13 mouse cellular contexts compared by ENCODE assay signal in genomic region chr8:72469243-72469642, GRCm38 (mm10).
"Had no signal": no experiment of that assay in that cellular context is flagged by ENCODE, and none has a peak within 500 bp of the region (broad histone marks: within the 10 kb centered on the region; RNA-seq: fewer than 3 reads in every experiment).

No protein-coding gene starts in this region.

- H3K9ac ChIP-seq: limb, embryonic 12.5 days; liver, embryonic 13.5 days; midbrain, embryonic 13.5 days; neural tube, embryonic 15.5 days had no signal

- H3K27ac ChIP-seq: kidney, postnatal 0 days; layer of hippocampus, adult 2 months; limb, embryonic 12.5 days; liver, embryonic 13.5 days; midbrain, embryonic 13.5 days; neural tube, embryonic 15.5 days had no signal

- H3K27me3 ChIP-seq: limb, embryonic 12.5 days; liver, embryonic 13.5 days; midbrain, embryonic 13.5 days; neural tube, embryonic 15.5 days had no signal

- ATAC-seq: lung, postnatal 0 days; midbrain, embryonic 13.5 days had no signal

- H3K4me3 ChIP-seq: layer of hippocampus, adult 2 months; limb, embryonic 12.5 days; liver, embryonic 13.5 days; midbrain, embryonic 13.5 days; neural tube, embryonic 15.5 days had no signal

- DNase-seq: liver, embryonic 13.5 days; lung, adult 2 months; lung, postnatal 36 days; right cerebral cortex, adult 18-20 months; right cerebral cortex, postnatal 25 days; thymus, adult 18-20 months; thymus, postnatal 14 days had no signal

- H3K9me3 ChIP-seq: limb, embryonic 12.5 days; liver, embryonic 13.5 days; midbrain, embryonic 13.5 days; neural tube, embryonic 15.5 days had no signal

- H3K4me2 ChIP-seq: limb, embryonic 12.5 days; liver, embryonic 13.5 days; midbrain, embryonic 13.5 days; neural tube, embryonic 15.5 days had no signal
